Mouse (Mus musculus) left cerebral cortex, adult 18-20 months (tissue): Measurements from ENCODE around the gene Rer1. TPM values are rescaled to one million over a fixed set of nuclear protein-coding genes. Genes with fewer than 3 reads are reported as not detected.

Source experiments
- DNase-seq, 2 experiments: peaks; one replicate each; pipeline ENCODE4 v3.0.0; 2021 to 2022; ENCODE audit warnings: low spot score in 2 of 2, mixed read lengths in 1 of 2
- total RNA-seq, 2 experiments: library from RNA; stranded (reverse); gene quantifications; 2 replicates each; pipeline ENCODE4 v1.2.3; 2021

The Rer1 gene
- total RNA-seq, 2 experiments from 2014 or later: 64.6 to 64.7 TPM

GRCm38 (mm10) chr4:155033115-155033514 lies 53.1 kb downstream of the Rer1 start:
- no peak for DNase-seq

GRCm38 (mm10) chr4:155024170-155025010 lies 61.8 kb downstream of the Rer1 start:
- DNase-seq: no peak

Other genes starting within 250 kb of the Rer1 start
- 1 to 10 TPM; 1.9 to 2.0 TPM for gene Ttc34, start 248.9 kb downstream of the Rer1 start, total RNA-seq
- gene Mmel1, start 216.8 kb downstream of the Rer1 start, total RNA-seq: under 1 TPM; 0.60 to 0.70 TPM
- 10 to 100 TPM; 67.7 to 70.2 TPM for gene Fam213b, start 187.2 kb downstream of the Rer1 start, total RNA-seq
- 1 to 10 TPM; 2.0 to 2.1 TPM for gene Tnfrsf14, start 157.8 kb downstream of the Rer1 start, total RNA-seq
- 10 to 100 TPM; 35.7 to 36.1 TPM for gene Hes5, start 125.5 kb downstream of the Rer1 start, total RNA-seq
- 10 to 100 TPM; 38.3 to 46.8 TPM for gene Pank4, start 122.3 kb downstream of the Rer1 start, total RNA-seq
- 10 to 100 TPM; 69.2 to 88.5 TPM for gene Plch2, start 29.6 kb downstream of the Rer1 start, total RNA-seq
- gene Pex10, start 19.4 kb downstream of the Rer1 start, total RNA-seq: 10 to 100 TPM; 18.5 to 19.2 TPM
- gene Morn1, start 195 bp upstream of the Rer1 start, total RNA-seq: 10 to 100 TPM in 1 of 2 experiments, 1 to 10 TPM in 1; 9.0 to 10.4 TPM
- gene Ski, start 136.2 kb upstream of the Rer1 start, total RNA-seq: 100 to 1,000 TPM; 115 to 128 TPM
- gene Faap20, start 163.4 kb upstream of the Rer1 start, total RNA-seq: 10 to 100 TPM; 28.0 to 29.5 TPM